9 mouse cellular contexts compared by ENCODE assay signal in the genomic region with DNA sequence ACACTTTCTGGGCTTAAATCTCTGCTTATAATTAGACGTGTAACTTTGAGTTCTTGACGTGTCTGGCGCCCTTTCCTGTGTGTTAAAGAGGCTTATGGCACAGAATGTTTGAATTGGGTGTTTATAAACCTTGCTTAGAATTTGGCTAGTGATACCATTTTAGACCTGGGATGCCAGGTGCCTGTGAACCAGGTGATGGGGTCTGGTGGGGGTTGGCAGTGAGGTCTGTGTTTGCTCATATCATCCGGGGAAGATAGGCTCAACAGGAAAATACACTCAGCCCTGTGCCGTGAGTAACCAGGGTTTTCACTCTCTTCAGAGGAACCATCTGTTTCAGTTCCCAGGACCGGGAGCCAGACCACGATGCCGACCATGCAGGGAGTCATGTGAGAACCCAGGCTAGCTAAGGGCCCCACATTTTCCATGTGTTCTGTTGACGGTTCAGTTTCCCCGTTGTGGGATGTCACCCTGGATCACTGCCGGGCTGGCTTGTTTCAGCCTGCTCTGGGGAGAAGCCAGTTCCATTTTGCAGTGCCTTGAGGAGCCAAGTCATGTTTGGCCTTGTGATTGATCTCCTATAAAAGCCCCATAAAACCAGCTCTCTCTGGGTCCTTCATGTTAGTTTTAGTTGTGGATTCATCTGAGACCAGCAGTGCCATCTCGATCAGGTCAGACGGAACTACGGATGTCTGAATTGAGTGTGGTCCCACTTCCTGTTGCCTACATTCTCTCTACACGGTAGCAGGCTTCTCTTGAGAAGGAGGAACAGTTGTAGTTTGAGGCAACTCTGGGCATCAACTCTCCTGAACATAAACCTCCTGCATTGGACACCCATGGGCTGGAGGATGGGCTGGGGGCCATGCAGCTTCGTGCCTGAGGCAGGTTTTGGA.
DNase-seq lines count a peak whose midpoint lies in the region; ATAC-seq lines count a peak whose summit lies in the region.
"Had no signal": no experiment of that assay in that cellular context is flagged by ENCODE, and none has a peak within 500 bp of the region (broad histone marks: within the 10 kb centered on the region; RNA-seq: fewer than 3 reads in every experiment).

No protein-coding gene starts in this region.

- no peak for ATAC-seq in activated CD4-positive, CD25-positive, alpha-beta regulatory T cell, adult 4 months
- no peak for ATAC-seq in megakaryocyte-erythroid progenitor cell, adult 5-6 weeks (replicated peaks; ENCODE audit: low FRiP score, low TSS enrichment, poor library complexity, severe bottlenecking)

- DNase-seq in adrenal gland, postnatal 10 days, result peak; percentile 30
- no peak for DNase-seq in adrenal gland, adult 18-20 months (ENCODE audit: low spot score in 2 of 2)
- peak; percentile 21 for DNase-seq in lung, postnatal 36 days
- no peak for DNase-seq in lung, postnatal 4 days
- DNase-seq in gonadal fat pad, adult 2 months (ENCODE audit: low read depth), result peak; percentile 31
- DNase-seq in skeletal muscle tissue, adult 2 months (ENCODE audit: low read depth, low spot score), result peak; percentile 56
- DNase-seq: lung, adult 18-20 months had no signal

Comparison
In these comparisons a context has a peak if more than half of its experiments do, and no peak if none do; other contexts are left out.
1. DNase-seq: peak in adrenal gland, postnatal 10 days (single experiment), lung, postnatal 36 days (single experiment), gonadal fat pad, adult 2 months (single experiment) and skeletal muscle tissue, adult 2 months (single experiment); none in adrenal gland, adult 18-20 months (0 of 2) and lung, postnatal 4 days (0 of 2).